Mouse (Mus musculus) MEL (cell line): ENCODE results near the gene Tha1. TPM values are rescaled to one million over a fixed set of nuclear protein-coding genes. Genes with fewer than 3 reads are reported as not detected.

Experiments
- BHLHE40 ChIP-seq: IDR thresholded peaks from 2 replicates; pipeline ENCODE4 v1.6.1; 2012; ENCODE audit warnings: low read depth, mild to moderate bottlenecking, inconsistent platforms, low read length, improper control_type of control experiment, borderline replicate concordance
- CHD1 ChIP-seq: IDR thresholded peaks from 2 replicates; pipeline ENCODE4 v1.6.1; 2012; ENCODE audit warnings: low read depth, mild to moderate bottlenecking, inconsistent platforms, low read length, improper control_type of control experiment
- CHD2 ChIP-seq: IDR thresholded peaks from 2 replicates; pipeline ENCODE4 v1.6.1; 2011; ENCODE audit warnings: low read length, improper control_type of control experiment
- CTCF ChIP-seq, 3 experiments: IDR thresholded peaks in 2 of 3; conservative IDR thresholded peaks in 1 of 3; 2 replicates each; pipeline ENCODE4 v1.5.1; 2011 to 2012; ENCODE audit warnings: low read length in 3 of 3, low read depth in 2 of 3, mild to moderate bottlenecking in 2 of 3, improper control_type of control experiment in 1 of 3, inconsistent platforms in 1 of 3, mixed read lengths in 1 of 3, moderate library complexity in 1 of 3; ENCODE audit not compliant: control insufficient read depth in 1 of 3, insufficient read depth in 1 of 3, poor library complexity in 1 of 3, severe bottlenecking in 1 of 3
- ELF1 ChIP-seq: IDR thresholded peaks from 2 replicates; pipeline ENCODE4 v1.6.1; 2014; ENCODE audit warnings: low read depth, mild to moderate bottlenecking, inconsistent platforms, low read length, improper control_type of control experiment, moderate library complexity
- EP300 ChIP-seq, 2 experiments: IDR thresholded peaks; 2 replicates each; pipeline ENCODE4 v1.6.1; 2011; ENCODE audit warnings: improper control_type of control experiment in 2 of 2, low read length in 2 of 2, low read depth in 1 of 2, mild to moderate bottlenecking in 1 of 2
- ETS1 ChIP-seq: IDR thresholded peaks from 2 replicates; pipeline ENCODE4 v1.6.1; 2012; ENCODE audit warnings: low read depth, mild to moderate bottlenecking, inconsistent platforms, low read length, improper control_type of control experiment, moderate library complexity
- GABPA ChIP-seq: IDR thresholded peaks from 2 replicates; pipeline ENCODE4 v1.6.1; 2012; ENCODE audit warnings: low read depth, mild to moderate bottlenecking, inconsistent platforms, low read length, improper control_type of control experiment, moderate library complexity
- GATA1 ChIP-seq: IDR thresholded peaks from 2 replicates; pipeline ENCODE4 v1.6.1; 2011; ENCODE audit warnings: low read depth, low read length, improper control_type of control experiment
- KAT2A ChIP-seq: conservative IDR thresholded peaks from 2 replicates; pipeline ENCODE4 v1.6.1; 2012; ENCODE audit warnings: low read depth, low read length, improper control_type of control experiment, inconsistent platforms
- MAFK ChIP-seq: IDR thresholded peaks from 2 replicates; pipeline ENCODE4 v1.6.1; 2011; ENCODE audit warnings: low read depth, mild to moderate bottlenecking, low read length, improper control_type of control experiment, borderline replicate concordance
- MAX ChIP-seq: IDR thresholded peaks from 2 replicates; pipeline ENCODE4 v1.6.1; 2011; ENCODE audit warnings: low read length, improper control_type of control experiment
- MXI1 ChIP-seq: IDR thresholded peaks from 2 replicates; pipeline ENCODE4 v1.6.1; 2011; ENCODE audit warnings: mild to moderate bottlenecking, low read depth, low read length, improper control_type of control experiment
- MYB ChIP-seq: IDR thresholded peaks from 2 replicates; pipeline ENCODE4 v1.6.1; 2011; ENCODE audit warnings: mild to moderate bottlenecking, low read depth, low read length, improper control_type of control experiment
- MYC ChIP-seq: IDR thresholded peaks from 2 replicates; pipeline ENCODE4 v1.6.1; 2011; ENCODE audit warnings: low read depth, mild to moderate bottlenecking, low read length, improper control_type of control experiment, moderate library complexity
- NELFE ChIP-seq: IDR thresholded peaks from 2 replicates; pipeline ENCODE4 v1.6.1; 2011; ENCODE audit warnings: low read depth, low read length, improper control_type of control experiment
- NRF1 ChIP-seq: IDR thresholded peaks from 2 replicates; pipeline ENCODE4 v1.6.1; 2014; ENCODE audit warnings: low read depth, mild to moderate bottlenecking, inconsistent platforms, low read length, improper control_type of control experiment, moderate library complexity; ENCODE audit not compliant: poor library complexity, insufficient read depth, severe bottlenecking
- POLR2AphosphoS2 ChIP-seq: IDR thresholded peaks from 2 replicates; pipeline ENCODE4 v1.6.1; 2011; ENCODE audit warnings: low read length, improper control_type of control experiment
- TAL1 ChIP-seq: IDR thresholded peaks from 2 replicates; pipeline ENCODE4 v1.6.1; 2012; ENCODE audit warnings: mild to moderate bottlenecking, inconsistent platforms, low read length, moderate library complexity, mixed read lengths
- TCF12 ChIP-seq: IDR thresholded peaks from 2 replicates; pipeline ENCODE4 v1.6.1; 2014; ENCODE audit warnings: low read depth, mild to moderate bottlenecking, inconsistent platforms, low read length, improper control_type of control experiment, moderate library complexity
- USF2 ChIP-seq, 2 experiments: IDR thresholded peaks; 2 replicates each; pipeline ENCODE4 v1.6.1; 2011 to 2012; ENCODE audit warnings: improper control_type of control experiment in 2 of 2, low read length in 2 of 2, borderline replicate concordance in 1 of 2, inconsistent platforms in 1 of 2, low read depth in 1 of 2, mild to moderate bottlenecking in 1 of 2; ENCODE audit not compliant: insufficient read depth in 1 of 2
- ZC3H11A ChIP-seq: IDR thresholded peaks from 2 replicates; pipeline ENCODE4 v1.6.1; 2012; ENCODE audit warnings: low read depth, mild to moderate bottlenecking, inconsistent platforms, low read length, improper control_type of control experiment
- ZKSCAN1 ChIP-seq: IDR thresholded peaks from 2 replicates; pipeline ENCODE4 v1.6.1; 2012; ENCODE audit warnings: low read depth, mild to moderate bottlenecking, inconsistent platforms, low read length, improper control_type of control experiment, moderate library complexity
- ZNF384 ChIP-seq: IDR thresholded peaks from 2 replicates; pipeline ENCODE4 v1.6.1; 2012; ENCODE audit warnings: low read depth, mild to moderate bottlenecking, inconsistent platforms, low read length, improper control_type of control experiment
- polyA plus RNA-seq, 2 experiments: library from polyadenylated mRNA; stranded (reverse) in 1 of 2; unstranded in 1 of 2; fragments of >175 nt in 1 of 2; fragments of >200 nt in 1 of 2; gene quantifications; 2 replicates each; pipeline versions ENCODE4 v1.2.1 to v1.2.4; 2012; ENCODE audit warnings: low replicate concordance in 2 of 2, low read depth in 1 of 2; ENCODE audit not compliant: insufficient read length in 2 of 2, insufficient read depth in 1 of 2, missing spikeins in 1 of 2
- total RNA-seq: library from RNA; depleted of rRNA; stranded (reverse); fragments of 300-350 nt; gene quantifications from 2 replicates; pipeline ENCODE4 v1.2.3, GENCODE M21; 2012

Tha1 gene
- total and polyA plus RNA-seq, 3 experiments, result 0.12 TPM; not detected in 2

- 0 out of 2 replicates have a peak, but pooled peaks have one; percentile 3 for TF ChIP-seq MYC
- 0 out of 2 replicates have a peak, but pooled peaks have one; percentile 28 for TF ChIP-seq ELF1
- TF ChIP-seq ETS1, result peak; percentile 3; the same call in 1 of the 2 replicates
- no peak; the same call in 1 of the 2 replicates for TF ChIP-seq CHD1
- TF ChIP-seq MXI1, result peak; percentile 53
- TF ChIP-seq CHD2, result no peak
- TF ChIP-seq CTCF (IDR thresholded peaks at IDR 0.05 in 2 of 3, conservative IDR thresholded peaks at IDR 0.05 in 1 of 3; ENCODE audit: control insufficient read depth in 1 of 3, insufficient read depth in 1 of 3, low read depth in 2 of 3, low read length in 3 of 3, poor library complexity in 1 of 3, severe bottlenecking in 1 of 3), result no peak; a peak in 1 of 6 replicates
- no peak for TF ChIP-seq NRF1
- no peak for TF ChIP-seq GABPA
- TF ChIP-seq USF2 (IDR thresholded peaks at IDR 0.05; ENCODE audit: borderline replicate concordance in 1 of 2, insufficient read depth in 1 of 2, low read depth in 1 of 2, low read length in 2 of 2), result no peak
- TF ChIP-seq TCF12, result peak; percentile 43; the same call in 1 of the 2 replicates
- TF ChIP-seq ZKSCAN1, result no peak
- peak; percentile 54; the same call in 1 of the 2 replicates for TF ChIP-seq MAX
- TF ChIP-seq BHLHE40, result no peak
- TF ChIP-seq GATA1, result no peak
- peak; percentile 20 to 32; a peak in 1 of 4 replicates for TF ChIP-seq EP300 (IDR thresholded peaks at IDR 0.05; ENCODE audit: low read depth in 1 of 2, low read length in 2 of 2)
- no peak for TF ChIP-seq MAFK
- no peak for TF ChIP-seq ZC3H11A
- TF ChIP-seq POLR2AphosphoS2, result no peak
- TF ChIP-seq NELFE, result peak; percentile 40
- TF ChIP-seq MYB, result peak; percentile 31; the same call in 1 of the 2 replicates
- TF ChIP-seq ZNF384, result no peak
- TF ChIP-seq KAT2A, result peak; percentile 11; the same call in 1 of the 2 replicates
- TF ChIP-seq TAL1, result no peak
Observed at GRCm38 (mm10) chr11:117847593-117848215, 25.6 kb downstream of the Tha1 start (continued).
